Mouse (Mus musculus): ENCODE measurements at regions not wholly inside any gene's neighbourhood (a gene's known extent, or its start where the extent isn't known, plus 50 kb on each side); places are given as distances from the start of the nearest gene placed in this dataset.

GRCm38 (mm10) chrX:11655466-11655865 is 327.8 kb downstream of the H2al1j start:
- DNase-seq (ENCODE audit: low spot score): no peak

DNA sequence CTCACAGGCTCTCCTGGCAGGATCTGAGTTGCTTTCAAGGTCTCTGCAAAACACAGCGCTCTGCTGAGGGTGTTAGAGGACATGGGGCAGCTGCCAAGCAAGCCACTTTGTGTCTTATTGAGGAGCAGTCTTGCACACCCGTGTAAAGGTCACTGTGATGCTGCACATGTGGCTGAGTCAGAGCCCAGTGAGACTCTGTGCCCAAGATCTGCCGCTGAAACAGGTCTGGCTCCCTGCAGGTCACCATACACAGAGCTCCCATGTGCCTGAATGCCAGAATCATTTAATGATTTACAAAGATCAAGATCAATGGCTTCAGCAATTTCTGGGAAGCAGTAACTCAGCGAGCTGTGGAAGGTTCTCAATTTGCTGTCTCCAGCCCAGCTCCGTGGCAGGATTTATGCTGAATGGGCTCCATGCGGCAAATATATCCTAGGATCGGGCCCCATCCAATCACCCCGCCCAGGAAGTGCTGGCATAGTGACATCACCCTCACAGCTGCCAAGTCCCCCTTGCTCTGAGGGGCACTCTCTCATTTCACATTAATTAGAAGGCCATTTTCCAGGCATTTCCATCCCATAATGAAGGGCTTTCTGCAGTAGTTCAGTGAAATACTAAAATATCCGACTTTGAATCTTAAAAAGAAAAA is 330.1 kb downstream of the H2al1j start:
- no peak for DNase-seq (ENCODE audit: low spot score)

- peak; percentile 38 for DNase-seq (ENCODE audit: low spot score)
Observed at GRCm38 (mm10) chrX:11663187-11663829, 335.7 kb downstream of the H2al1j start.

DNA sequence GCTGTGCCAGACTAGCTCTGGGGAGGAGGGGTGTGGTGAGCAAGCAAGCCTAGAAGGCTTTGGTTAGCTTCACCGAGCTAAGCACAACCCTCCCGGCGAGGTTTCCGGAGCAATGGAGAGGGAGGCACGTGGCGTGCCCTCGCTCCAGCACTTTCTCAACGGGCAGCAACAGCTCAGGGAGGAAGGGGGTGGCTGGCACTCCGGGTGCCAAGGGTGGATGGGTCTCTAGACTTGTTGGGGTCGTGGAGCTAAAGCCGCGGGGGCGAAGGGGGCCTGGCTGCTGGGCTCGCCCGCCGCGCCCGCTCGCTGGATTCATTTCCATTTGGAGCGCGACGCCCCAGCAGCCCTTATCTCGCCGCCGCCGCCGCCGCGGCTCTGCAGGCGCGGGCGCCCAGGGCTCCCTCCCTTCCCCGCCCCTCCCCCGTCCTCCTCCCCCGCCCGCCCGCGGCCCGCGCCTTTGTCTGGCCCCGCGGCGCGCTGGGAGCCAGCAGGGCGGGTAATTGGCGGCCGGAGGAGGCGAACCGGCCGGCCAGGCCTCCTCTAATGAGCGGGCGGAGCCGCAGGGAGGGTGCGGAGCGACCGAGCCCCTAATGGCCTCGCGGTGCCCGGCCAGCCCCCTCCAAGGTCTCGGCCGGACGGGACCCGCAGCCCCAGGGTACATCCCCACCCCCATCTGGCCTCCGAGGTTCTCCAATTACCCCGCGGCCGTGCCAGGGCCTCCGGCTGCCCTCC is 336.9 kb downstream of the H2al1j start:
- peak; percentile 60 for DNase-seq (ENCODE audit: low spot score)

- DNase-seq (ENCODE audit: low spot score): peak; percentile 9
Observed at GRCm38 (mm10) chrX:11665077-11665974, 337.7 kb downstream of the H2al1j start.

DNA sequence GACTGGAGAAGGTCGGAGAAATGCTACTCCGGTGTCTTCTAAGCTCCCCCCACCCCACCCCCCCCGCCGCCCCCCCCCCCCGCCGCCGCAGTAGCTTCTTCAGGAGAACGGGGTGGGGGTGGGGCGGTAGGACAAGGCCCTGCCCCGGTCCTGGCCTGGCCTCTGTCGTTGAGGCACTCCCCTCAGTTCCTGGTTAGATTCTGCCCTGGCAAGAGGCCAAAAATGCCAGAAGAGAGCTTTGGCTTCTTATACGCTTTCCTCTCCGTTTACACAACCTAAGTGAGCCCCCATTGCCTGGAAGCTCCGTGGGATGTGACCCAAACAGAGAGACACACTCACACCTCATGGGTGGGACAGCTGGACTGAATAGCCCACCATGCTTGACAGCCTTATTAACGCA is 338.9 kb downstream of the H2al1j start:
- DNase-seq (ENCODE audit: low spot score): peak; percentile 11

DNA sequence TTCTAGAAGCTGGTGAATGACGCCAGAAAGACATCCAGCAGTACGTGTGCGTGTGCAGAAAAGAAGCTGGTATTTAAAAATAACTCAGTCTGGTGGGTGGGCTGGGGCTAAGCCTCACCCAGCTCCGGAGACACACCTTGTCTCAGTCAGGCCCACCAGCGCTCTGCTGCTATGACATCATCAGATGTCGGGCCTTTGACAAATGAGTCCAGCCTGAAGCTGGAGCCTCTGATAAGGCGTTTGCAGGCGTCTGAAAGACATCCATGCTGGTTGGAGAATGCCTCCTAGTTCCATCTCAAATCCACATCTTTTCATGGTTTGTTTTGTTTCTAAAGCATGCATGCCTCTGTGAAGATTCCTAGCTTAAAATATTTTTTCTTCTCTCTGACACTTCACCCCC is 344.2 kb downstream of the H2al1j start:
- DNase-seq (ENCODE audit: low spot score): no peak

DNA sequence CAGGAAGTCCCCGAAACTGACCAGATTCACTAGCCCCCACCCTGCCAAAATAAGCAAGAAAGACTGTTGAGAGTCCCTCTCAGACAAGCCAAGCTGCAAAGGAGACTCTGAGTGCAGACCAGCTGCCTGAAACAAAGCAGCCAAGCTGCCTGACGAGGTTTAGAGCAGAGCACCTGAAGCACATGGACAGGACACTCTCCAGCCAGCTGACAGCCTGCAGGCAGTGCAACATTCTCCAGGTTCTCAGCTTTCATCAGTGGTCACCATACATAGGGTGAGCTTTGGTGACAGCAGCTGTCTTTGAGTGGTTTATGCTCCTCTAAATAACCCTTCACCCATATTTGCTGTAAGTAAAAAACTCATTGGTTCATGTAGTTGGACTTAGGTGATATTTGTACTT is 350.5 kb downstream of the H2al1j start:
- DNase-seq (ENCODE audit: low spot score): no peak

- no peak for DNase-seq (ENCODE audit: low spot score)
Observed at GRCm38 (mm10) chrX:11681274-11681673, 353.7 kb downstream of the H2al1j start.

- DNase-seq (ENCODE audit: low spot score): no peak
Observed at GRCm38 (mm10) chrX:11689989-11690405, 362.4 kb downstream of the H2al1j start.

GRCm38 (mm10) chrX:11690446-11690845 is 362.8 kb downstream of the H2al1j start:
- DNase-seq (ENCODE audit: low spot score): no peak

DNA sequence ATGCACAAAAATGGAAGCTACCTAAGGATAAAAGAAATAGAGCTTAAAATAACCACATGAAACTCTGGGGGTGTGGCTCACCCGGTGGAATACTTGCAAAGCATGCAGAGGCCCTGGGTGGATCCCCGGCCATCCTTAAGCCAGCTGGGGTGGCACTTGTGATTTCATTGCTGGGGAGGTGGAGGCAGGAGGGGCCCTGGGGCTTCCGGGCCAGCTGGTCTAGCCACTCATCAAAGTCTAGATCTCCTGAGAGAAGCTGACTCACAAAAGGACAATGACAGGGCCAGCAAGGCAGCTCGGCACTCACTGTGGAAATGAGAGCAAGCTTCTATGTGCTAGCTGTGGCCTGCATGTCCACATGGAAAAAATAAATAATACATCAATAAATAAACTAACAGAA is 363.4 kb downstream of the H2al1j start:
- no peak for DNase-seq (ENCODE audit: low spot score)

DNA sequence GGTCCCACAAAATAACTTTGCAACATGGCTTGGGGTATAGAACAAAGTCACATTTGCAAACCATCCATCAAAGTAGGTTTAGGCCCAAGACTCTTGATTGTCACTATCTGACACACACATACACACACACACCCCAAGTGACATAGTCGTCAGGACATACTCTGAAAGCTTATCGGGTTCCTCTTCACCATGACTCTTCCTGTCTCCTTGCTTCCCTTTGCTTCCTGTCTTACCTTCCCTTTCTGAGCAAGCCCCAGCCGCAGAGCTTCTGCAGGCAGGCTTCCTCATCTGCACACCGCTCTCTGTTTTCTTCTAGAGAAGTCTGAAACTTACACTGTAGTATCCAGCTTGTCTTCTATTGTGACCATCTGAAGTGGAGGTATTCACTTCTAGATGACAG is 368.9 kb downstream of the H2al1j start:
- no peak for DNase-seq (ENCODE audit: low spot score)

DNA sequence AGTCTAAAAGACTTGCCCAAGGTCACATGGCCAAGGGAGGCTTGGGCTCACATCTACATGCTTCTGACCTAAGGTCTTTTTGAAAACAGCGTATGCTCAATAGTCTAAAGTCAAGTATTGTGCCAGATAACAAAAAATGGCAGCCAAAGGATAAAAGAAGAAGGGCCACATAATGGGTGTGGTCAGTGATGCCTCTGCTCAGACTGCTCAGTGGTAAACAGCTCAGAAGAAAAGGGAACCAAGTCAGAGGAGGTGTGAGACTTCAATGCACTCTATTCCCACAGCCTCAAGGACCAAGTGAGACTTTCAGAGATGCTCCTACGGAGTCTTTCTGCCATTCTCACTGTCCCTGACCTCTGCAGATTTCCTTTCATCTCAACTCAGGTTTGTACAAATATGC is 373.5 kb downstream of the H2al1j start:
- DNase-seq (ENCODE audit: low spot score): no peak

DNA sequence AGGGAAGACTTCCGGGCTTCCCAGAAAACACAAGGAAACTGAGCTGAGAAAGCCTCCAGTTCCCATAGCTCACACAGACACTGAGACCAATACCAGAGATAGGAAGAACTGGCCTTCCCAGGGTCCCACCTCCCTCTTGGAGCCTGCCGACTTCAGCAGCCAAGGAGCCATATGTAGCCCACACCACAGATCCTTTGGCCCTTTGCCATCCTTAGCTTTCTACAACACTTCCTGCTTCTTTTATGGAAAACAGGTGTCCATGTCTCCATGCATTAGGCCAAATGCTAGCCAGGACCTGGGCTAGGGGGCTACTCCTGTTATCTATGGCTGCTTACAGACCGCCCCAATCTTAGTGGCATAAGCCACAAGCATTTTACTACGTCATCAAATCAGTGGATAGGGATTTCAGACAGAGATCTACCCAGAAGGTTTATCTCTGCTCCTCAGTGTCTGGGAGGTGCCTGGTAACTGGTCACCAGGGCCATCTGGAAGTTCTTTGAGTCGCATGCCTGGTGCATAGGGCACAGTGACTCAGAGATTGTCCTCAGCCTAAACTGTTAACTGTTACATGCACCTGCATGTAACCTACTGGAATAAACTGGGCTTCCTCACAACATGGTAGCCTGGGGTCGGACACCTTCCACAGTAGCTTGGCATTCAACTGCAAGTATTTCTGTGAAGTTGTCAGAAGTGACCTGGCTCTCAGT is 378.4 kb downstream of the H2al1j start:
- DNase-seq (ENCODE audit: low spot score): no peak

- DNase-seq (ENCODE audit: low spot score): no peak
Observed at GRCm38 (mm10) chrX:11707330-11707729, 379.7 kb downstream of the H2al1j start.

- DNase-seq (ENCODE audit: low spot score): no peak
Observed at GRCm38 (mm10) chrX:11708325-11708724, 380.7 kb downstream of the H2al1j start.

DNA sequence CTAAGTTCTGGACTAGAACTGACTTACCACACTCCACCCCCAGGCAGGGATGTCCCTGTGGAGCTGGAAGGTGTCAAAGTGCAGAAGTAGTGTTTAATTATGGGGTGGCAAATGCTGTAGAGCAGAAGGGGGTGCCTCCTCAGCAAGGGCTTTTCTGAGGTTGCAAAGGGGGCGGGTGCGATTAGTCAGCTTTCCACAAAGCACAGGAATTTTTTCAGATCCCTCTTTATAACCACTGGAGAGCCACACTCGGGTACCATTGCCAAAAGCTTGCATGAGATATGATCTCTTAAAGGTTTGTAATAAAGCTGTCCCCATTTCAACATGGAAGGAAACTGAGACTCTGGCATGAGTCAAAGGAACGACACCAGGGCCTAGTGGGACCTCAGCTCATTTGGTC is 381.7 kb downstream of the H2al1j start:
- DNase-seq (ENCODE audit: low spot score): no peak

GRCm38 (mm10) chrX:11713423-11713822 is 385.8 kb downstream of the H2al1j start:
- DNase-seq (ENCODE audit: low spot score): no peak

GRCm38 (mm10) chrX:11716773-11717172 is 389.2 kb downstream of the H2al1j start:
- no peak for DNase-seq (ENCODE audit: low spot score)

DNA sequence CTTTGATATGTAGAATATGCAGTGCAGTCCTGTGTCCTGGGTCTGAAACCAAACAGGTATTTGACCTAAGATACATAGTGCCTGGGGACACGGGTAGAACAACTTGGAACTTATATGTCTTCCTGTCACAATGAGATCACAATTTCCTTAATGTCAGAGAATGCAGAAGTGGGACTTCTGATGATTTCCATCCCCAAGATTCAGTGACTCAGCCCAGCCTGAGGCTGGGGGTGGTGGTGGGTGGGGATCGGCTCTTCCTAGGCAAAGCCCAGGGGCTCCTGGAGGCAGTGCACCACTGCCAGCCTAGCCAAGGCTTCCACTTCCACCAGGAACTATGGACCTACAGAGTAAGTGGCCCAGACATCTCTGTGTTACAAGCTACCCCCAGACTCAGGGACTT is 391.2 kb downstream of the H2al1j start:
- no peak for DNase-seq (ENCODE audit: low spot score)

- DNase-seq (ENCODE audit: low spot score): peak; percentile 24
Observed at GRCm38 (mm10) chrX:11720517-11720916, 392.9 kb downstream of the H2al1j start.

Measured in urinary bladder, postnatal 14 days (tissue).